Mouse (Mus musculus) MEL (cell line): ENCODE data around the gene Itpr1.

Experiments
- CTCF ChIP-seq, 3 experiments: IDR thresholded peaks in 2 of 3; conservative IDR thresholded peaks in 1 of 3; 2 replicates each; pipeline ENCODE4 v1.5.1; 2011 to 2012; ENCODE audit warnings: low read length in 3 of 3, low read depth in 2 of 3, mild to moderate bottlenecking in 2 of 3, improper control_type of control experiment in 1 of 3, inconsistent platforms in 1 of 3, mixed read lengths in 1 of 3, moderate library complexity in 1 of 3; ENCODE audit not compliant: control insufficient read depth in 1 of 3, insufficient read depth in 1 of 3, poor library complexity in 1 of 3, severe bottlenecking in 1 of 3
- EP300 ChIP-seq, 2 experiments: IDR thresholded peaks; 2 replicates each; pipeline ENCODE4 v1.6.1; 2011; ENCODE audit warnings: improper control_type of control experiment in 2 of 2, low read length in 2 of 2, low read depth in 1 of 2, mild to moderate bottlenecking in 1 of 2
- ETS1 ChIP-seq: IDR thresholded peaks from 2 replicates; pipeline ENCODE4 v1.6.1; 2012; ENCODE audit warnings: low read depth, mild to moderate bottlenecking, inconsistent platforms, low read length, improper control_type of control experiment, moderate library complexity
- MAFK ChIP-seq: IDR thresholded peaks from 2 replicates; pipeline ENCODE4 v1.6.1; 2011; ENCODE audit warnings: low read depth, mild to moderate bottlenecking, low read length, improper control_type of control experiment, borderline replicate concordance
- MAZ ChIP-seq: IDR thresholded peaks from 2 replicates; pipeline ENCODE4 v1.6.1; 2012; ENCODE audit warnings: low read depth, mild to moderate bottlenecking, inconsistent platforms, low read length, improper control_type of control experiment
- POLR2A ChIP-seq, 2 experiments: IDR thresholded peaks; 2 replicates each; pipeline ENCODE4 v1.6.1; 2011 to 2012; ENCODE audit warnings: low read length in 2 of 2, mild to moderate bottlenecking in 2 of 2, control low read depth in 1 of 2, improper control_type of control experiment in 1 of 2, low read depth in 1 of 2, moderate library complexity in 1 of 2; ENCODE audit not compliant: control insufficient read depth in 1 of 2, insufficient read depth in 1 of 2, poor library complexity in 1 of 2
- POLR2AphosphoS2 ChIP-seq: IDR thresholded peaks from 2 replicates; pipeline ENCODE4 v1.6.1; 2011; ENCODE audit warnings: low read length, improper control_type of control experiment
- UBTF ChIP-seq: IDR thresholded peaks from 2 replicates; pipeline ENCODE4 v1.6.1; 2012; ENCODE audit warnings: low read depth, mild to moderate bottlenecking, inconsistent platforms, low read length, improper control_type of control experiment, moderate library complexity, borderline replicate concordance; ENCODE audit not compliant: insufficient read depth
- ZNF384 ChIP-seq: IDR thresholded peaks from 2 replicates; pipeline ENCODE4 v1.6.1; 2012; ENCODE audit warnings: low read depth, mild to moderate bottlenecking, inconsistent platforms, low read length, improper control_type of control experiment

DNA sequence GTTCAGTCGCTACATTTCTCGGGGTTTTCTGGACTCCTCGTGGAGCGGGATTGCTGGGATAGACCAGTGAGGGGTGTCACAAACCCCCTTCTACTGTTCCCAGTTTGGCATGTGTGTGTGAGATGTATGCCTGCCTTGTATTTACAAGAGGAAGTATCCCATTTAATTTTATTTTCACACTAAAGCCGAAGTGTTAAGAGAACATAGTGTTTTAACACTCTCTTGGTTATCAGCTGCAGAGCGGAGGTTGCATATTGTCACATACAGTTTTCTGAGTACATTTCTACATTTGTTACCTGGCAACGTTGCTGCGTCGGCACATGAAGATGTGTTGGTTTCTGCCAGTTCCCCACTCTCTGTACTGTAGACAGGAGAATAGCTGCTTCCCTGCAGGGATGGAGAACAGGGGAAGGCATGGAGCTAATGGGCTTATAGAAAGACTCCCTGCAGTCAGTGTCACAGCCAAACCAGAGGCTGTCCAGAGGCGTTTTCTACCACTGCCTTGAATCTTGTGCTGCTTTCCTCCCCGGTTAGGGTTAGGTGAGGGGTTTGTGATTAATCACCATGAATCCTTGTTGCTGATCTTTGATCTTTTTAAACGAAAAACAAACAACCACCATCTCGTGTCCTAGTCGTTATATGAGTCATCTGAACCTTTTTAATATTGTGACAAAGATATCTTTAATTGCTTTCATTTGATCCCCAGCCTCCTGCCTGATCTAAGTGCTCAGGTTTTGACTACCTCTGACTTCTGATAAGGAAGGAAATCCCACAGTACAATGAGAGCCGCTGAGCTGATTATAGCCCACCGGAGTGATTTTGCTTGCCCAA lies 241.4 kb downstream of the Itpr1 start:
- TF ChIP-seq CTCF (IDR thresholded peaks at IDR 0.05 in 2 of 3, conservative IDR thresholded peaks at IDR 0.05 in 1 of 3; ENCODE audit: control insufficient read depth in 1 of 3, insufficient read depth in 1 of 3, low read depth in 2 of 3, low read length in 3 of 3, poor library complexity in 1 of 3, severe bottlenecking in 1 of 3) (no peak), EP300 (IDR thresholded peaks at IDR 0.05; ENCODE audit: low read depth in 1 of 2, low read length in 2 of 2) (no peak), POLR2A (IDR thresholded peaks at IDR 0.05; ENCODE audit: control insufficient read depth in 1 of 2, insufficient read depth in 1 of 2, low read depth in 1 of 2, low read length in 2 of 2, poor library complexity in 1 of 2) (no peak), MAZ (no peak), MAFK (no peak), UBTF (no peak), ETS1 (no peak), POLR2AphosphoS2 (no peak), ZNF384 (no peak)
